In the genomic region with DNA sequence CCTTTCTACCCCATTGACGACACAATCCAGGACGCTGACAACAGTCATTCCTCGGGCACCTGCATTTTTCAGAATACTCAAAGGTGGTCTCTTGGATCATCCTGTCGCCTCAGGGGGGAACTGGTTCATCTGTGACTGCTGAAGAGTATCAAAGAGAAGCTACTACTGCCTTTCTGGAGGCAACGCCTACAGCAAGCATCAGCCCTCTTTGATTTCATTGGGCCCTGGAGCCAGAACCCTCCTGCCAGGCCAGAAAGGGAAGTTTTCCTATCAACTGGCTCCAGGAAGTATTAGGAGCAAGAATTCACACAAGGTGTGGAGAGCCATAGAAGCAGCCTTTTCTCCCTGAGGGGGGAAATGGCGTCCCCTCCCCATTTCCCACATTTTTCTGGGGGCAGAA, we compare ENCODE assay signal across 1 mouse cellular context.
TF ChIP-seq lines count a peak whose summit lies in the region.

No protein-coding gene starts in this region.

TF ChIP-seq in myocyte, 11 proteins besides CTCF, POLR2A, EP300 and RAD21 (continued from another document):
- TF ChIP-seq CEBPB (IDR thresholded peaks at IDR 0.05; ENCODE audit: insufficient read depth, poor library complexity, severe bottlenecking) = no peak
- no peak for TF ChIP-seq E2F4 (IDR thresholded peaks at IDR 0.05; ENCODE audit: insufficient read depth)
- TF ChIP-seq SRF (IDR thresholded peaks at IDR 0.05; ENCODE audit: control insufficient read depth, insufficient read length, low read depth) = no peak
- no peak for TF ChIP-seq MYOG (IDR thresholded peaks at IDR 0.05; ENCODE audit: control insufficient read depth in 1 of 3, insufficient read depth in 1 of 3, insufficient read length in 2 of 3, low read depth in 2 of 3)
- no peak for TF ChIP-seq TCF12 (IDR thresholded peaks at IDR 0.05; ENCODE audit: insufficient read depth, poor library complexity, severe bottlenecking)
